Comparison of ENCODE assay signal across 8 mouse cellular contexts in the genomic region with DNA sequence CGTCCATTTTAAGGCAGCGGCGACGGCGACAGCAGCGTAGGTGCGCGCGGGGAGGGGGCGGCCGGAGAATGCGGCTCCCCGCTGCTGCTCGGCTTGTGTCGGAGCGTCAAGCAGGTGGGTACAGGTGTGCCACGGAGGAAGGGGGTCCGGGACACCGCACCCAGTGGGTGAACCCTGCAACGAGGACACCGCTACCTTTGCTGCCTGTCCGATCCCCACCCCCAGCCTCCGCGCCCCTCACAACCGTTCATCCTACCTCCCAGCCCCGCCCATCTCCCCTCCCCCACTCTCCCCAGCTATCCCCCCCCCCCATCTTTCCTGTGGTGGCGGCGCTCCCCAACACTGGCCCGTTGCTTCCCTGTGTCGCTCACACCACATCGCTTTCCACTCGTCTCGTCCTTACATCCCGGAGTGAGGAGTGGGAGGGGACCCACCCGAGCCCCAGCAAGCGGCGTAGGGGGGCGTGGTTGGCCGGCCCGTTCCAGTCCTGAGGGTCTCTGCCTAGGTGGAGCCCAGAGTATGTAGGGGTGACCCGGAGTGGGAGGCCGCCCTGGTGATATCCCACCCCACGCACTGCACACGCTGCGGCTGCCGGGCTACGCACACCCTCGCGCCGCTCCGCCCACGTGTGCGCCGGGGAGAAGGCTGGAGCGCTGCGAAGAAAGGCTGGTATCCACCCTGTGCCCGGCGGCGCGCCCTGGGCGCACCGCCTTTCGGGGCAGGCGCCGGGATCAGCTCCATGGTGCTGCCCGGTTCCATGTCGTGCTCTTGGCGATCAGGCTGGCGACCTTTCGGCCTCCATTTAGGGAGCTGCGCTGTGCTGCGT. TPM values are rescaled to one million over a fixed set of nuclear protein-coding genes. Genes with fewer than 3 reads are reported as not detected.
DNase-seq lines count a peak whose midpoint lies in the region; ATAC-seq lines count a peak whose summit lies in the region.

No protein-coding gene starts in this region.

- DNase-seq in frontal cortex, postnatal 14 days (ENCODE audit: low spot score in 2 of 2) = no peak
- DNase-seq in CD4-positive helper T cell, adult 2 months (ENCODE audit: low read depth, low spot score) = peak; percentile 54
- DNase-seq in cerebellum, adult 11 months = peak; percentile 32
- DNase-seq in frontal cortex, postnatal 36 days (ENCODE audit: low spot score in 2 of 2) = peak; percentile 55 to 69
- peak; percentile 66 for DNase-seq in left cerebral cortex, postnatal 25 days (ENCODE audit: low spot score in 2 of 2)
- peak; percentile 22 for DNase-seq in neural tube, embryonic 10.5 days (ENCODE audit: extremely low spot score, low spot score)
- no peak for DNase-seq in adipocyte (ENCODE audit: low spot score)

- peak; percentile 64 for ATAC-seq in frontal cortex, adult (ENCODE audit: low TSS enrichment)

- intact Hi-C loops in left cerebral cortex, postnatal 25 days (cut with DNase I) = loop anchor here (2.0 to 5.0 kb wide), 2 partner anchors 54 to 79 kb away; no protein-coding TSS in a partner anchor

RNA-seq across cellular contexts. Expression of a gene that starts 39.7 kb away (rescaled TPM):
- 100 to 1,000 TPM; 114 to 145 TPM for total RNA-seq in left cerebral cortex, postnatal 25 days (2021)

RNA-seq across cellular contexts. Expression of a gene that starts 56.5 kb away (rescaled TPM):
- total RNA-seq in left cerebral cortex, postnatal 25 days (2021) = 10 to 100 TPM; 32.2 to 38.5 TPM

Comparison
In these comparisons a context has a peak if more than half of its experiments do, and no peak if none do; other contexts are left out.
1. DNase-seq: peak in CD4-positive helper T cell, adult 2 months (single experiment), cerebellum, adult 11 months (single experiment), frontal cortex, postnatal 36 days (2 of 2), left cerebral cortex, postnatal 25 days (2 of 2) and neural tube, embryonic 10.5 days (single experiment); none in frontal cortex, postnatal 14 days (0 of 2) and adipocyte (single experiment).